26 mouse cellular contexts compared by ENCODE assay signal in genomic region chr4:150096309-150096708, GRCm38 (mm10). TPM values are rescaled to one million over a fixed set of nuclear protein-coding genes. Genes with fewer than 3 reads are reported as not detected.
"Had no signal": no experiment of that assay in that cellular context is flagged by ENCODE, and none has a peak within 500 bp of the region (broad histone marks: within the 10 kb centered on the region; RNA-seq: fewer than 3 reads in every experiment).

No protein-coding gene starts in this region.

- DNase-seq: lung, adult 2 months; lung, postnatal 14 days; lung, postnatal 36 days; retina, postnatal 1 day; right cerebral cortex, adult 18-20 months; right cerebral cortex, postnatal 25 days; right cerebral cortex, postnatal 4 days; spleen, adult 18-20 months; thymus, adult 18-20 months; thymus, postnatal 14 days; thymus, postnatal 36 days had no signal

- H3K27ac ChIP-seq: lung, embryonic 15.5 days; macrophage; midbrain, embryonic 13.5 days; midbrain, embryonic 15.5 days; neural tube, embryonic 12.5 days had no signal

- ATAC-seq: lung, postnatal 0 days; midbrain, embryonic 13.5 days; midbrain, embryonic 15.5 days had no signal

- H3K4me3 ChIP-seq: lung, embryonic 15.5 days; megakaryocyte, embryonic 14.5 days; midbrain, embryonic 13.5 days; midbrain, embryonic 15.5 days; neural tube, embryonic 12.5 days had no signal

RNA-seq across cellular contexts. Expression of gene Slc2a5, which starts 22.8 kb away (rescaled TPM):
- total RNA-seq: megakaryocyte progenitor cell, adult 5-6 weeks; neutrophil, adult 5-6 weeks had no signal

RNA-seq across cellular contexts. Expression of gene Slc2a7, which starts 52.5 kb away (rescaled TPM):
- total RNA-seq: midbrain, postnatal 0 days; monocyte, adult 5-6 weeks; neutrophil, adult 5-6 weeks had no signal
- polyA plus RNA-seq: lung, adult 2 months; lung, embryonic 15.5 days; lung, postnatal 0 days; macrophage; midbrain, embryonic 11.5 days; midbrain, embryonic 13.5 days; midbrain, embryonic 15.5 days; midbrain, postnatal 0 days; neural tube, embryonic 12.5 days; neural tube, embryonic 14.5 days; stomach, embryonic 14.5 days; thymus, postnatal 0 days had no signal
